Mouse (Mus musculus): ENCODE measurements around the gene Tmem184b. TPM values are rescaled to one million over a fixed set of nuclear protein-coding genes. Genes with fewer than 3 reads are reported as not detected.

Tmem184b gene
- polyA plus RNA-seq, 1 experiment from 2014 or later: 36.2 TPM

DNA sequence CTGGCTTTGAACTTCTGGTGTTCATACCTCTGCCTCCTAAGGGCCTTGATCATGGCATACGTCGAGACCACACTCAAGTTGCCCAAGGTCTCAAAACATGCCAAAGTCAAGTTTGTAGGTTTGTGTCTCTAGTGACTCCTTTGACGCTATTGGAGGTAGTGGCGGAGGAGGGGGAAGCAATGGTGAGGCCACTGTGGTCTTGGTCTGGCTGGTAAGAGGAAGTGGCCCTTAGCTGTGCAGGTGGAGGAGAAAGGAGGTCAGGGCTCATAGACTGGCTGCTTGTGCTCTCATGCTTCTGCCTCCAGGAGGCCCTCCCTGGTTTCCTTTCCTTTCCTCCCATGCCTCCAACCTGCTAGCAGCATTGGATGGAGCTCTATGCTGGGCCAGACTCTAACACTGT is 52.5 kb downstream of the Tmem184b start:
- Histone ChIP-seq H3K27me3 (ENCODE audit: control insufficient read depth, insufficient read depth, low read length) (no peaks in the 10 kb centered on the region; the same call in 1 of the 2 replicates), H3K4me3 (ENCODE audit: low read depth, low read length) (no peak overlapping the region), H3K4me1 (ENCODE audit: control insufficient read depth, insufficient read depth, low read length) (peaks cover 7% of the 10 kb centered on the region; the same call in 1 of the 2 replicates), H3K9me3 (replicated peaks; ENCODE audit: control insufficient read depth, low read length) (no peaks in the 10 kb centered on the region), H3K9ac (replicated peaks; ENCODE audit: low read length) (no peak overlapping the region), H3K36me3 (replicated peaks; ENCODE audit: control insufficient read depth, insufficient read depth, low read depth, low read length) (no peaks in the 10 kb centered on the region), H3K4me2 (ENCODE audit: low read depth, low read length) (no peak overlapping the region), H3K27ac (replicated peaks; ENCODE audit: low read depth, low read length) (no peak overlapping the region)
- 86% methylated on average over 4 of the region's 4 CpGs for WGBS
- ATAC-seq (replicated peaks; ENCODE audit: insufficient number of reproducible peaks, low FRiP score, low TSS enrichment, low read depth) (no peak), DNase-seq (ENCODE audit: low spot score) (no peak)

DNA sequence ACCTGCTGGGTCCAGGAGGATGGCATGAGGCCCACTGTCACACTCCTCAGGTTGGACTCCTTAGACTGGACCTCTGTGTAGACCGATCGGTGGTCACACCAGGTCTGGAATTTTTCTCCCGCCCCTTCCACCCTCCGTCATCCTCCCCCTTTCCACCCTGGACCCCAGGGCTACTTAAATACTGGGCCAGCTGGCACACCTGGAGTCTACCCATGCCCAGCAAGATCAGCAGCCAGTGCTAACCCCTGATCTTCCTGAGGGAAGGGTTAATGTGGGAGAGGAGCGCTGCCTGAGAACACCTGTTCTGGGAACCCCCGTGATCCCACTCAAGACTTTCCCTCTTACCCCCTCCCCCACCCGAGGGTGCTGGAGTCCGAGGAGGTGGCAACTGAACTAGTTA is 54.7 kb downstream of the Tmem184b start:
- peak overlapping the region; percentile 77; the same call in 1 of the 2 replicates for H3K4me3 ChIP-seq (ENCODE audit: low read depth, low read length)
- peak; percentile 19; the same call in 1 of the 2 replicates for ATAC-seq (replicated peaks; ENCODE audit: insufficient number of reproducible peaks, low FRiP score, low TSS enrichment, low read depth)

DNA sequence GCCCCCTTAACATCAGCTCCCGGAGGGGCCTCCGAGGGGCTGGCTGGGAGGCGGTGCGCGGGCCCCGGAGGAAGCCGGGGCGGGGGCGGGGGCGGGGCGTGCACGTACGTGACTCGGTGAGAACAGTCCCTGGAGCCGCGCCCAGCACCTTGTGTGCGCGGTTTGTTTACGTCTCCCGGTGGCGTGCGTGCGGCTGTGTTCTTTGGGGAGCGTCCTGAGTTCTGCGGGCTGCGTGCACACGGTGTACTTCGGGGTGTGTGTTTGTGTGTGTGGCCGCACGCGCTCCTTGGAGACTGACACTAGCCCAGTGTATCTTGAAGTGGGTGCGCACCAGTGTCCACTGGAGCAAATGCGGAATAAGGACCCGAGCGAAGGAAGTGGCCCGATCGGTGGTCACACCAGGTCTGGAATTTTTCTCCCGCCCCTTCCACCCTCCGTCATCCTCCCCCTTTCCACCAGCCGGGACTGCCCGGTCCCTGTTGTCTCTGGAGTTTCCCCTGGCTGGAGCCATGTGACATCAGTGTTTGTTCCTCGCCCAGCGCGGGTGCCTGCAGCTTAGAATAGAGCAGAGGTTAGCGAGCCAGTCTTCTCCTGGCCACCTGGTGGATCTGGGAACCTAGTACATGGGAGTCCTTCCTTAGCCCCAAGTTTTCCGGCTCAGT is 55.4 kb downstream of the Tmem184b start:
- under 1% methylated on average over 46 of the region's 46 CpGs for WGBS
- peak; percentile 74 for DNase-seq (ENCODE audit: low spot score)
- Histone ChIP-seq H3K27me3 (ENCODE audit: control insufficient read depth, insufficient read depth, low read length) (no peaks in the 10 kb centered on the region; the same call in 1 of the 2 replicates), H3K9me3 (replicated peaks; ENCODE audit: control insufficient read depth, low read length) (no peaks in the 10 kb centered on the region), H3K9ac (replicated peaks; ENCODE audit: low read length) (peak overlapping the region; percentile 69), H3K27ac (replicated peaks; ENCODE audit: low read depth, low read length) (peak overlapping the region; percentile 76), H3K4me1 (ENCODE audit: control insufficient read depth, insufficient read depth, low read length) (peaks cover 7% of the 10 kb centered on the region; the same call in 1 of the 2 replicates), H3K4me2 (ENCODE audit: low read depth, low read length) (peak overlapping the region; percentile 97), H3K4me3 (ENCODE audit: low read depth, low read length) (peak overlapping the region; percentile 77), H3K36me3 (replicated peaks; ENCODE audit: control insufficient read depth, insufficient read depth, low read depth, low read length) (no peaks in the 10 kb centered on the region)
- ATAC-seq (replicated peaks; ENCODE audit: insufficient number of reproducible peaks, low FRiP score, low TSS enrichment, low read depth): peak; percentile 63

More for the DNA sequence above, 54.7 kb downstream of the Tmem184b start:
- Histone ChIP-seq H3K4me2 (ENCODE audit: low read depth, low read length) (peak overlapping the region; percentile 97; the same call in 1 of the 2 replicates), H3K36me3 (replicated peaks; ENCODE audit: control insufficient read depth, insufficient read depth, low read depth, low read length) (no peaks in the 10 kb centered on the region), H3K4me1 (ENCODE audit: control insufficient read depth, insufficient read depth, low read length) (peaks cover 7% of the 10 kb centered on the region; the same call in 1 of the 2 replicates), H3K27ac (replicated peaks; ENCODE audit: low read depth, low read length) (no peak overlapping the region), H3K9ac (replicated peaks; ENCODE audit: low read length) (peak overlapping the region; percentile 69; the same call in 1 of the 2 replicates), H3K27me3 (ENCODE audit: control insufficient read depth, insufficient read depth, low read length) (no peaks in the 10 kb centered on the region; the same call in 1 of the 2 replicates), H3K9me3 (replicated peaks; ENCODE audit: control insufficient read depth, low read length) (no peaks in the 10 kb centered on the region)
- no peak for DNase-seq (ENCODE audit: low spot score)
- WGBS: 69% methylated on average over 8 of the region's 8 CpGs

GRCm38 (mm10) chr15:79347165-79347844 is 56.1 kb downstream of the Tmem184b start:
- Histone ChIP-seq H3K27me3 (ENCODE audit: control insufficient read depth, insufficient read depth, low read length) (no peaks in the 10 kb centered on the region; the same call in 1 of the 2 replicates), H3K4me1 (ENCODE audit: control insufficient read depth, insufficient read depth, low read length) (peaks cover 7% of the 10 kb centered on the region; the same call in 1 of the 2 replicates)
- ATAC-seq (replicated peaks; ENCODE audit: insufficient number of reproducible peaks, low FRiP score, low TSS enrichment, low read depth): peak; percentile 88

GRCm38 (mm10) chr15:79346051-79346793 is 57.1 kb downstream of the Tmem184b start, which contains the start of gene Maff:
Maff (plus strand) TSS chr15:79346621.
- H3K9ac ChIP-seq (replicated peaks; ENCODE audit: low read length): peak within 1 kb of the TSS; percentile 69
- peaks cover 7% of the 10 kb centered on the region; the same call in 1 of the 2 replicates for H3K4me1 ChIP-seq (ENCODE audit: control insufficient read depth, insufficient read depth, low read length)
- H3K36me3 ChIP-seq (replicated peaks; ENCODE audit: control insufficient read depth, insufficient read depth, low read depth, low read length): no peaks in the 10 kb centered on the region
- H3K27ac ChIP-seq (replicated peaks; ENCODE audit: low read depth, low read length): peak within 1 kb of the TSS; percentile 76
- H3K4me2 ChIP-seq (ENCODE audit: low read depth, low read length): peak within 1 kb of the TSS; percentile 97
- DNase-seq (ENCODE audit: low spot score) (no peak), ATAC-seq (replicated peaks; ENCODE audit: insufficient number of reproducible peaks, low FRiP score, low TSS enrichment, low read depth) (no peak)
- peak within 1 kb of the TSS; percentile 77 for H3K4me3 ChIP-seq (ENCODE audit: low read depth, low read length)
- H3K9me3 ChIP-seq (replicated peaks; ENCODE audit: control insufficient read depth, low read length): no peaks in the 10 kb centered on the region
- no peaks in the 10 kb centered on the region; the same call in 1 of the 2 replicates for H3K27me3 ChIP-seq (ENCODE audit: control insufficient read depth, insufficient read depth, low read length)
- 45% methylated on average over 8 of the region's 8 CpGs for WGBS

More at GRCm38 (mm10) chr15:79347165-79347844, 56.1 kb downstream of the Tmem184b start:
- Histone ChIP-seq H3K36me3 (replicated peaks; ENCODE audit: control insufficient read depth, insufficient read depth, low read depth, low read length) (no peaks in the 10 kb centered on the region), H3K27ac (replicated peaks; ENCODE audit: low read depth, low read length) (peak overlapping the region; percentile 76), H3K4me3 (ENCODE audit: low read depth, low read length) (peak overlapping the region; percentile 77), H3K4me2 (ENCODE audit: low read depth, low read length) (peak overlapping the region; percentile 97), H3K9ac (replicated peaks; ENCODE audit: low read length) (peak overlapping the region; percentile 69), H3K9me3 (replicated peaks; ENCODE audit: control insufficient read depth, low read length) (no peaks in the 10 kb centered on the region)
- WGBS: under 1% methylated on average over 61 of the region's 61 CpGs
- peak; percentile 96 for DNase-seq (ENCODE audit: low spot score)

DNA sequence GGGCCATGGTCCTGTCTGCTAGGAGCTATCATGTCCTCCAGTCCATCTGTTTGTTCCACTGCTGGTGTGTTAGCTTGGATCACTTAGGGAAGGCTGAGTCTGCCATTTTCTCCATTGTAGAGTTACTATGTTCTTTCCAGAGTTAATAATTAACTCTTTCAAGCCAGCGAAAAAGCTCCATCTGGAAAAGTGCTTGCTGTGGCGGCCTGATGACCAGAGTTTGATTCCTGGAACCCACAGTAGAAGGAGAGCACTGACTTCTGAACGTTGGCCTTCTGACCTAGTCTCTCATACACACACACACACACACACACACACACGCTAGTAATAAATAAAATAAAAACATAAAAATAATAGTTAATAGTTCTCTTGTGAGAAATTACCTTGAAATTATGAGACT is 58.7 kb downstream of the Tmem184b start:
- DNase-seq (ENCODE audit: low spot score): no peak
- no peaks in the 10 kb centered on the region for H3K36me3 ChIP-seq (replicated peaks; ENCODE audit: control insufficient read depth, insufficient read depth, low read depth, low read length)
- no peak overlapping the region for H3K4me3 ChIP-seq (ENCODE audit: low read depth, low read length)
- H3K4me2 ChIP-seq (ENCODE audit: low read depth, low read length): no peak overlapping the region
- H3K9me3 ChIP-seq (replicated peaks; ENCODE audit: control insufficient read depth, low read length): no peaks in the 10 kb centered on the region
- no peak overlapping the region for H3K27ac ChIP-seq (replicated peaks; ENCODE audit: low read depth, low read length)
- no peak overlapping the region for H3K9ac ChIP-seq (replicated peaks; ENCODE audit: low read length)
- 76% methylated on average over 4 of the region's 4 CpGs for WGBS
- H3K27me3 ChIP-seq (ENCODE audit: control insufficient read depth, insufficient read depth, low read length): no peaks in the 10 kb centered on the region; the same call in 1 of the 2 replicates
- no peak for ATAC-seq (replicated peaks; ENCODE audit: insufficient number of reproducible peaks, low FRiP score, low TSS enrichment, low read depth)
- H3K4me1 ChIP-seq (ENCODE audit: control insufficient read depth, insufficient read depth, low read length): peaks cover 7% of the 10 kb centered on the region; the same call in 1 of the 2 replicates

DNA sequence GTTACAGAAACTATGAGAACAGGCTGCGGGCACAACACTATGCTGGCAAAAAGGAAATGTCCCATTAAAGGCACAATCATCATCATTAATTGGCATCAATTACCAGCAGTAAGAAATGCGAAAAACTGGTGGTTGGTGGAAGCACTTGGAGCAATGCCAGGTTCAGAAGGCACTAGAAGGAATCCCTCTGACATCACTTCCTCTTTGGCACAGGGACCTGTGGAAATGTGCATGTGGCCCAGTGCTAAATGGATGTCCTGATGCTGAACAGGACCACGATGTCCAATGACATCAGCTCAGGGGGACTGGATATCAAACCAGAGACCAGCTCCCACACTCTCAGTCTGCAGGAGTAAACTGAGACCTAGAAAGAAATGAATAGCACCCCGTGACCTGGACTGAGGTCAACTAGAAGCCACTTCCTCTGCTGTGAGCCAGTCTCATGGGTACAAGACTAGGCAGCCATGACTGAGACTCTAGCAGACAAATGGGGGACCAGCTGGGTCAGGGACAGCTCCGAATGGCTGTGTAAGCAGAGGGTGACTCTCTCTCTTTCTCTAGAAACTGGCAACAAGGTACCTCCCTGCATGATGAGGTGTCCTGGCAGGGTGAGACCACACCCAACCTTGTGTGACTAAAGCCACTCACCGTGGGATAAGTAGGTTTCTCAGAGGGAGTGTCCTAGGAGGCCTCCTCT is 60.6 kb downstream of the Tmem184b start:
- H3K4me3 ChIP-seq (ENCODE audit: low read depth, low read length): no peak overlapping the region
- H3K36me3 ChIP-seq (replicated peaks; ENCODE audit: control insufficient read depth, insufficient read depth, low read depth, low read length): no peaks in the 10 kb centered on the region
- WGBS: 73% methylated on average over 6 of the region's 6 CpGs
- no peaks in the 10 kb centered on the region for H3K4me1 ChIP-seq (ENCODE audit: control insufficient read depth, insufficient read depth, low read length)
- no peak overlapping the region for H3K4me2 ChIP-seq (ENCODE audit: low read depth, low read length)
- ATAC-seq (replicated peaks; ENCODE audit: insufficient number of reproducible peaks, low FRiP score, low TSS enrichment, low read depth): no peak
- H3K9me3 ChIP-seq (replicated peaks; ENCODE audit: control insufficient read depth, low read length): no peaks in the 10 kb centered on the region
- no peak for DNase-seq (ENCODE audit: low spot score)
- H3K9ac ChIP-seq (replicated peaks; ENCODE audit: low read length): no peak overlapping the region
- no peaks in the 10 kb centered on the region for H3K27me3 ChIP-seq (ENCODE audit: control insufficient read depth, insufficient read depth, low read length)
- H3K27ac ChIP-seq (replicated peaks; ENCODE audit: low read depth, low read length): no peak overlapping the region

Data from embryonic facial prominence, embryonic 11.5 days (tissue).